Mouse (Mus musculus) heart, embryonic 12.5 days (tissue): ENCODE data around the gene Ptprn2. TPM values are rescaled to one million over a fixed set of nuclear protein-coding genes. Genes with fewer than 3 reads are reported as not detected.

Source experiments
- ATAC-seq: fragments of 200-750 bp; cut with Nextera tagmentation; 2 replicates; pipeline ENCODE4 v1.8.0; 2017; ENCODE audit warnings: moderate TSS enrichment, moderate library complexity; ENCODE audit not compliant: insufficient number of reproducible peaks, low FRiP score
- H3K27ac ChIP-seq: fragments of 300-500 bp; sonication (generic); 2 replicates; pipeline ENCODE4 v1.5.1; 2016; ENCODE audit warnings: mild to moderate bottlenecking, moderate library complexity; ENCODE audit not compliant: poor library complexity, severe bottlenecking
- H3K27me3 ChIP-seq: fragments of 300-500 bp; sonication (generic); replicated peaks from 2 replicates; pipeline ENCODE4 v1.6.1; 2016; ENCODE audit warnings: mild to moderate bottlenecking, moderate library complexity
- H3K36me3 ChIP-seq: fragments of 300-500 bp; sonication (generic); 2 replicates; pipeline ENCODE4 v1.6.1; 2016; ENCODE audit warnings: mild to moderate bottlenecking, moderate library complexity
- H3K4me1 ChIP-seq: fragments of 300-500 bp; sonication (generic); replicated peaks from 2 replicates; pipeline ENCODE4 v1.6.1; 2016; ENCODE audit warnings: mild to moderate bottlenecking
- H3K4me2 ChIP-seq: fragments of 300-500 bp; sonication (generic); 2 replicates; pipeline ENCODE4 v1.6.1; 2016; ENCODE audit warnings: mild to moderate bottlenecking, moderate library complexity
- H3K4me3 ChIP-seq: fragments of 300-500 bp; sonication (generic); 2 replicates; pipeline ENCODE4 v1.5.1; 2016; ENCODE audit warnings: mild to moderate bottlenecking
- H3K9ac ChIP-seq: fragments of 300-500 bp; sonication (generic); 2 replicates; pipeline ENCODE4 v1.6.1; 2016; ENCODE audit warnings: mild to moderate bottlenecking, moderate library complexity
- H3K9me3 ChIP-seq: fragments of 300-500 bp; sonication (generic); replicated peaks from 2 replicates; pipeline ENCODE4 v1.6.1; 2016; ENCODE audit warnings: mild to moderate bottlenecking, moderate library complexity
- WGBS: fragments of 180-500 bp; shearing (Covaris S2); methylation state at CpG from one replicate; pipeline ENCODE4 v1.1.7; 2016; 5-methylcytosine and 5-hydroxymethylcytosine counted together
- polyA plus RNA-seq: library from polyadenylated mRNA; unstranded; fragments of >200 nt; fragmentation: Nextera tagmentation; extraction: Ambion mirVana; gene quantifications from 2 replicates; pipeline ENCODE4 v1.2.1, GENCODE M21; 2016

Ptprn2 gene
- polyA plus RNA-seq, 1 experiment from 2014 or later, result 0.05 TPM

DNA sequence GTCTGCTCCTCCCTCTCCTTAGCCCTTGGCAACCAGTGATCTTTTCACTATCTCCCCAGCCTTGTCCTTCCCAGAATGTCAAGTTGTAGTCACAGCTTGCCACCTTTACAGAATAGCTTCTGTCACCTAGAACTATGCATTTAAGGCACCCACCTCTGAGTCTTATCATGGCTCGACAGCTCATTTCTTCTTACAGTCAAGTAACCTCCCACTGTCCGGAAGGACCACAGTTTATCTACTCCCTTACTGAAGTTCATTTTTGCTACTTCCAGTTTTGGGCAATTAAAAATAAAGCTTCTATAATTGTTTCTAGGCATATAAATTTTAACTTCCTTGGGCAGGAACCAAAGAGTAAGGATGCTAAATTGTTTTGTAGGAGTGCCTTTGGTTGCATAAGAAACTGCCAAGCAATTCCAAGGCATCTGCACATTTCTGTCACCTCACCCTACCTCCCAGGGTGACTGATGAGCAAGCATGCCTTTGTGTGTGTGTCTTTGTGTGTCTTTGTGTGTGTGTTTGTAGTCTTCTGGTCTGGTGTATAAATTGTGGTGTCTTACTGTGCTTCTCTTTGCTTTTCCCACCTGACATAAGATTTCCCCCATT lies 516.1 kb downstream of the Ptprn2 start:
- 57% methylated on average over 2 of the region's 2 CpGs for WGBS
- no peaks in the 10 kb centered on the region for H3K27me3 ChIP-seq
- no peak overlapping the region for H3K4me2 ChIP-seq
- no peaks in the 10 kb centered on the region for H3K36me3 ChIP-seq
- no peak overlapping the region for H3K9ac ChIP-seq
- H3K27ac ChIP-seq, result no peak overlapping the region
- no peaks in the 10 kb centered on the region for H3K9me3 ChIP-seq
- ATAC-seq, result no peak
- H3K4me3 ChIP-seq, result no peak overlapping the region
- H3K4me1 ChIP-seq, result no peaks in the 10 kb centered on the region

- no peaks in the 10 kb centered on the region for H3K36me3 ChIP-seq
- ATAC-seq, result no peak
- peaks cover 9% of the 10 kb centered on the region for H3K4me1 ChIP-seq
- no peak overlapping the region for H3K9ac ChIP-seq
- no peak overlapping the region for H3K4me2 ChIP-seq
- 73% methylated on average over 15 of the region's 15 CpGs for WGBS
- no peak overlapping the region for H3K4me3 ChIP-seq
- no peaks in the 10 kb centered on the region for H3K27me3 ChIP-seq
- H3K9me3 ChIP-seq, result no peaks in the 10 kb centered on the region
- H3K27ac ChIP-seq, result no peak overlapping the region
These were observed 531.5 kb downstream of the Ptprn2 start for GRCm38 (mm10) chr12:117016753-117017595.

- Histone ChIP-seq H3K27me3 (no peaks in the 10 kb centered on the region), H3K27ac (no peak overlapping the region), H3K4me2 (no peak overlapping the region), H3K9ac (no peak overlapping the region), H3K9me3 (no peaks in the 10 kb centered on the region), H3K4me1 (peaks cover 9% of the 10 kb centered on the region), H3K4me3 (no peak overlapping the region), H3K36me3 (no peaks in the 10 kb centered on the region)
- no peak for ATAC-seq
- WGBS, result 15% methylated on average over 2 of the region's 2 CpGs
These were observed 532.4 kb downstream of the Ptprn2 start for GRCm38 (mm10) chr12:117017912-117018311.

DNA sequence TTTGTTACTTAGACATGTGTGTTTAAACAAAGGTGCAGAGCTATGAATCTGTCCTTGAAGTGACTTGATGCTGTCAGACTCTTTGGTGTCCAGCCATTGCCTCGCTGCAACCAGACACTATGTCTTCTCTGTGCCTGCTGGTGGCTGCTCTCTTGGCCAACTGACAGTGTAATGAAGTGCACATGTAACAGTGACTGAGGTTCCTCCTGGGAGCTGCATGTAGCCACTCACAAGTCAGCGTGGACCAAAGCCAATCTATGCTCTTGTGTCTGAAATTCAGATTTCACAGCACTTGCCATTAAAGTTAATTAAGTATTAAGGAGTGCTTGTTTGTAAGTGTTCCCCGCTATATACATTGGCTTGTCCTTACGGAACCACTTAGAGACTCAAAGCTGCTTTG lies 537.7 kb downstream of the Ptprn2 start:
- Histone ChIP-seq H3K4me3 (no peak overlapping the region), H3K4me2 (no peak overlapping the region), H3K9ac (no peak overlapping the region), H3K27ac (no peak overlapping the region), H3K36me3 (no peaks in the 10 kb centered on the region), H3K9me3 (no peaks in the 10 kb centered on the region), H3K27me3 (no peaks in the 10 kb centered on the region), H3K4me1 (peaks cover 2% of the 10 kb centered on the region)
- no peak for ATAC-seq
- WGBS, result 82% methylated on average over 4 of the region's 4 CpGs

DNA sequence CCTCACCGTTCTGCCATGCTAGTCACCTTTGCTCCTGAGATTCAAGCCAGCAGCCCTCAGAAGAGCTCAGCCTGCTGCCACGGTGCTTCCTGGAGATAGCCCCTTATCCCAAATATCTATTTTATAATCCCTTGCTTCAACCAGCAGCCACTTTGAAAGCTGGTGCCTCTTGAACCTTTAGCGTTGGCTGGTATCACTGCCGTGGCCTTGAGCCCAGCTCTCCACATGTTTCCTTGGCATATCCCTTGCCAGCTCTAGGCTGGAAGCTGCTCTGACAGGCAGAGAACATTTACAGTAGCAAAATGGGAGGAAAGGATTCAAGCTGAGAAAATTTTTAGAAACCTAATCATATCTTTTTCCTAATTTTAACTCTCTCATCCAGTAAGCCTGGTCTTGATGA lies 539.4 kb downstream of the Ptprn2 start:
- WGBS, result 54% methylated on average over 4 of the region's 4 CpGs
- no peak overlapping the region for H3K4me3 ChIP-seq
- H3K9me3 ChIP-seq, result no peaks in the 10 kb centered on the region
- no peaks in the 10 kb centered on the region for H3K27me3 ChIP-seq
- no peaks in the 10 kb centered on the region for H3K4me1 ChIP-seq
- H3K27ac ChIP-seq, result no peak overlapping the region
- H3K36me3 ChIP-seq, result no peaks in the 10 kb centered on the region
- H3K9ac ChIP-seq, result no peak overlapping the region
- H3K4me2 ChIP-seq, result no peak overlapping the region
- no peak for ATAC-seq

GRCm38 (mm10) chr12:117025676-117026075 lies 540.2 kb downstream of the Ptprn2 start:
- Histone ChIP-seq H3K9ac (no peak overlapping the region), H3K27ac (no peak overlapping the region), H3K4me2 (no peak overlapping the region), H3K9me3 (no peaks in the 10 kb centered on the region), H3K27me3 (no peaks in the 10 kb centered on the region), H3K4me1 (no peaks in the 10 kb centered on the region), H3K36me3 (no peaks in the 10 kb centered on the region), H3K4me3 (no peak overlapping the region)
- no peak for ATAC-seq

DNA sequence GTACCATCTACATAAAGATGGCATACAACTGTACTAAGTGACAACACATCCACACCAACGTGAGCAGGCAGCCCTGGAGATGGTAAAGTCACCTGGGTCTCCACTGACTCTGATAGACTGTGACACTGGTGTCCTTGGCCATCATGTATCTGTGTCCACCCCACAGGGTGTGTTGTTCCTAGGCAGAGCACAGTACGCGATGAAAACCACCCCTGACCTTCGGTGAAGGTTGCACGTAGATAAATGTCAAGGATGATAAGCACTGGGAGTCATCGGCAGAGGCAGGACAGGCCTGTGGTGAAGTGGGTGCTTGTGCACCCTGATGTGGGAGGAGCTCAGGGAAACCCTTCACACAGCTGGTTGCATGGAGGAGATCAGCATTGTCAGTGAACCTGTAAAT lies 541.8 kb downstream of the Ptprn2 start:
- H3K9me3 ChIP-seq, result no peaks in the 10 kb centered on the region
- WGBS, result 62% methylated on average over 6 of the region's 6 CpGs
- ATAC-seq, result no peak
- H3K27ac ChIP-seq, result no peak overlapping the region
- H3K4me2 ChIP-seq, result no peak overlapping the region
- H3K4me1 ChIP-seq, result no peaks in the 10 kb centered on the region
- no peak overlapping the region for H3K9ac ChIP-seq
- no peaks in the 10 kb centered on the region for H3K36me3 ChIP-seq
- no peaks in the 10 kb centered on the region for H3K27me3 ChIP-seq
- no peak overlapping the region for H3K4me3 ChIP-seq

- Histone ChIP-seq H3K4me1 (no peaks in the 10 kb centered on the region), H3K27me3 (no peaks in the 10 kb centered on the region), H3K4me3 (no peak overlapping the region), H3K9ac (no peak overlapping the region), H3K4me2 (no peak overlapping the region), H3K36me3 (no peaks in the 10 kb centered on the region), H3K27ac (no peak overlapping the region), H3K9me3 (no peaks in the 10 kb centered on the region)
- ATAC-seq, result no peak
- 76% methylated on average over 5 of the region's 5 CpGs for WGBS
These were observed 542.9 kb downstream of the Ptprn2 start for GRCm38 (mm10) chr12:117028333-117028961.

- 91% methylated on average over 1 of the region's 1 CpGs for WGBS
- ATAC-seq, result no peak
- Histone ChIP-seq H3K9me3 (no peaks in the 10 kb centered on the region), H3K4me1 (no peaks in the 10 kb centered on the region), H3K27me3 (no peaks in the 10 kb centered on the region), H3K4me2 (no peak overlapping the region), H3K27ac (no peak overlapping the region), H3K9ac (no peak overlapping the region), H3K4me3 (no peak overlapping the region), H3K36me3 (no peaks in the 10 kb centered on the region)
These were observed 547.7 kb downstream of the Ptprn2 start for GRCm38 (mm10) chr12:117033172-117033571.

DNA sequence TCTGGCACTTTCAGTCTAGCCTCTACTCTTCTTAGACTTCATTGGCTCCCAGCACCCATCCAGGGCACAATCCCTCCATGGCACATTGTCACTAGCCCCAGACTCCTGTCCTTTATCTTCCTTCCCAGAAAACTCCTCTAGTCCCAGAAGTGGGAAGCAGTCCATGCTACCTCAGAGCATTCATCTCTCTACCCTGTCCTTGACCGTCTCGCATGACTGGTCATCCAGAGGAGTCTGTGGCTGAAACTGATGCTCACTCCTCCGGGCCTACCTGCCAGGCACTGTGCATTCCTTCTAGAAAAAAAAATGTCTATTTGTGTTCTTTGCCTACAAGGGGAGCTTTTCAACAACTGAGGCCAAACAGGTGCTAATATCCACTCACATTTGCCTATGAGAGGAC lies 549.0 kb downstream of the Ptprn2 start:
- no peaks in the 10 kb centered on the region for H3K9me3 ChIP-seq
- no peak overlapping the region for H3K9ac ChIP-seq
- H3K4me1 ChIP-seq, result no peaks in the 10 kb centered on the region
- no peak for ATAC-seq
- H3K27me3 ChIP-seq, result no peaks in the 10 kb centered on the region
- H3K27ac ChIP-seq, result no peak overlapping the region
- H3K4me3 ChIP-seq, result no peak overlapping the region
- no peaks in the 10 kb centered on the region for H3K36me3 ChIP-seq
- H3K4me2 ChIP-seq, result no peak overlapping the region
- WGBS, result 86% methylated on average over 3 of the region's 3 CpGs

DNA sequence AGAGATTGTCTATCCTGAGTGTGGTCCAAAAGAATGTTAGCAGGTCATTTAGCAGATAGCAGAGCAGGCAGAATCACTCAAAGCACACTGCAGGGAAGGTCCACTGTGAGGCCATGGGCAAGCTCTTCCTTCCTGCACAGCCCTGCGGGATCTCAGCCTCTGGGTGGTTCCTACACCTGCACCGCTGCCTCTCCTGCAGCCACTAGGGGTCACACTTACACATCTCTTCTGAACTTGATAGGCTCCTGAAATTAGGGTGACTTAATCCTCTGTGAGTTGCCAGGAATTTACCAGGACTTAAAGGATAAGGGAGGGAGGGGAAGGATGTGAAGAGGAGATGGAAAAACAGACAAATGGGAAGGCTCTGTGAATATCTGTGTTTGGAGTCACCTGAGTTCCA lies 549.7 kb downstream of the Ptprn2 start:
- ATAC-seq, result peak; percentile 22; the same call in 1 of the 2 replicates
- Histone ChIP-seq H3K36me3 (no peaks in the 10 kb centered on the region), H3K9me3 (0 out of 2 replicates have a peak, but pooled peaks cover under 1% of the 10 kb centered on the region), H3K4me2 (no peak overlapping the region), H3K4me3 (no peak overlapping the region), H3K27ac (no peak overlapping the region), H3K9ac (no peak overlapping the region), H3K27me3 (no peaks in the 10 kb centered on the region), H3K4me1 (no peaks in the 10 kb centered on the region)
- WGBS, result 0% methylated on average over 2 of the region's 2 CpGs
